Mouse (Mus musculus) G1E (cell line): ENCODE data around the gene Plaur. TPM values are rescaled to one million over a fixed set of nuclear protein-coding genes. Genes with fewer than 3 reads are reported as not detected.

Source experiments
- ATAC-seq: 2 replicates; pipeline ENCODE4 v1.8.0; 2016; ENCODE audit warnings: mild to moderate bottlenecking; ENCODE audit not compliant: insufficient number of reproducible peaks, poor library complexity, low FRiP score, severe bottlenecking; ENCODE audit errors: extremely low read depth
- DNase-seq: peaks from one replicate; pipeline ENCODE4 v3.0.0; 2012; ENCODE audit warnings: low spot score
- H3K27me3 ChIP-seq: 2 replicates; pipeline ENCODE4 v1.6.1; 2012; ENCODE audit warnings: mild to moderate bottlenecking, low read length, inconsistent platforms; ENCODE audit not compliant: insufficient read depth
- H3K36me3 ChIP-seq: replicated peaks from 2 replicates; pipeline ENCODE3; 2012; ENCODE audit warnings: mild to moderate bottlenecking, inconsistent platforms
- H3K4me1 ChIP-seq: 2 replicates; pipeline ENCODE4 v1.6.1; 2012; ENCODE audit warnings: low read depth, low read length, inconsistent platforms, mixed read lengths; ENCODE audit not compliant: insufficient read depth
- H3K4me3 ChIP-seq: 2 replicates; pipeline ENCODE4 v1.5.1; 2012; ENCODE audit warnings: low read depth, mild to moderate bottlenecking, inconsistent platforms, low read length, moderate library complexity, mixed read lengths
- H3K9me3 ChIP-seq: replicated peaks from 2 replicates; pipeline ENCODE4 v1.6.1; 2012; ENCODE audit warnings: inconsistent platforms
- CTCF ChIP-seq: IDR thresholded peaks from 2 replicates; pipeline ENCODE4 v1.5.1; 2012; ENCODE audit warnings: low read depth, low read length, inconsistent platforms, mixed read lengths
- GATA1 ChIP-seq: IDR thresholded peaks from 2 replicates; pipeline ENCODE4 v1.6.1; 2012; ENCODE audit warnings: borderline replicate concordance, low read length, inconsistent platforms, mixed read lengths
- GATA2 ChIP-seq: IDR thresholded peaks from 2 replicates; pipeline ENCODE4 v1.6.1; 2012; ENCODE audit warnings: low read depth, low read length, inconsistent platforms, borderline replicate concordance
- POLR2AphosphoS5 ChIP-seq: IDR thresholded peaks from 2 replicates; pipeline ENCODE4 v1.6.1; 2012; ENCODE audit warnings: low read depth, low read length, inconsistent platforms; ENCODE audit not compliant: insufficient replicate concordance
- TAL1 ChIP-seq: conservative IDR thresholded peaks from 2 replicates; pipeline ENCODE4 v1.6.1; 2012; ENCODE audit warnings: low read depth, low read length, inconsistent platforms, mixed read lengths
- polyA plus RNA-seq: library from polyadenylated mRNA; stranded (reverse); fragments of >175 nt; gene quantifications from 2 replicates; pipeline ENCODE4 v1.2.3, GENCODE M21; 2012
- total RNA-seq, 2 experiments: library from RNA; stranded (forward) in 1 of 2; stranded (reverse) in 1 of 2; fragments of 200-1000 nt in 1 of 2; fragments of >200 nt in 1 of 2; fragmentation: Nextera tagmentation in 1 of 2; gene quantifications; 2 replicates each; pipeline ENCODE4 v1.2.3; 2014 to 2017

The Plaur gene
- total and polyA plus RNA-seq, 3 experiments = 0.11 to 0.17 TPM; not detected in 1

- Histone ChIP-seq H3K9me3 (no peaks in the 10 kb centered on the region), H3K27me3 (peaks cover 13% of the 10 kb centered on the region), H3K4me1 (no peaks in the 10 kb centered on the region), H3K36me3 (no peaks in the 10 kb centered on the region), H3K4me3 (no peak overlapping the region)
- no peak for TF ChIP-seq CTCF
- no peak for TF ChIP-seq GATA1
- TF ChIP-seq TAL1 = no peak
- TF ChIP-seq GATA2 = no peak
- TF ChIP-seq POLR2AphosphoS5 = no peak
- no peak for ATAC-seq
- no peak for DNase-seq
These were observed 5.6 kb downstream of the Plaur start for GRCm38 (mm10) chr7:24467886-24468285.

DNA sequence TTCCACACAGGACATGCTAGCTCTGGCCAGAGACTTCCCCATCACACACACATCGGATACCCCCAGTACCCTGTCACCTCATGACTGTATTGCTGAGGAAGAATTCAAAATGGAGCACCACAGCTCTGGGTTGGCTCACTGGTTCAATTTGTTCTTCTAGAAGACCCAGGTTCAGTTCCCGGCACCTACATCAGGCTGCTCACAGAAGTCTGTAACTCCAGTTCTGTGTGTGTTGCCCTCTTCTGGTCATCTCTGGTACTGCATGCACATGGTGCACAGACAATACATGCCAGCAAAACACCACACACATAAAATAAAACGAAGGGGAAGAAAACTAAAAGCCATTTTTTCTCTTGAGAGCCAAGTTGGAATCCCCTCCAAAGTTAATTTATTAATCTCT lies 6.8 kb downstream of the Plaur start:
- TF ChIP-seq TAL1 (no peak), CTCF (peak; percentile 42; the same call in 1 of the 2 replicates)
- ATAC-seq = no peak
- Histone ChIP-seq H3K27me3 (peaks cover 12% of the 10 kb centered on the region), H3K4me1 (no peaks in the 10 kb centered on the region; the same call in 1 of the 2 replicates), H3K4me3 (no peak overlapping the region), H3K9me3 (no peaks in the 10 kb centered on the region), H3K36me3 (no peaks in the 10 kb centered on the region)
- DNase-seq = no peak

DNA sequence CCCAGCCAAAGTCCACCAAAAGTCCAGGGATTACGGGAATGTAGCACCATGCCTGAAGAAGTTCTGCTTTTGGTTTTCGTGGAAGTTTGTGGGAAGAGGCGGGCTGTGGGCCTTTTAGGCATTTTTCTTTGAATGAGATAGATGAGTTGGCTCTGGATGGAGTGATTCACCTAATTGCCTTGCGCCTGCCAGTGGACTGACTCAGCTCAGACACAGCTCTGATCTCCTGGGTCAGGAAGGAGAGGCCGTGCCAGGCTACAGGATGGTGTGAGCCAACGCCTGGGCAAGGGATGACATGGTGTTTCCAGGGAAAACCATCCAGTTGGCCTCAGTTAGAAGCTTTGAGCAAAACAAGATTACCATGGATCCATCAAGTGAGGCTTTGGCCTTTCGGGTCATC lies 8.1 kb downstream of the Plaur start:
- DNase-seq (no peak), ATAC-seq (no peak)
- H3K4me3 ChIP-seq = no peak overlapping the region
- H3K4me1 ChIP-seq = no peaks in the 10 kb centered on the region; the same call in 1 of the 2 replicates
- peaks cover 10% of the 10 kb centered on the region; the same call in 1 of the 2 replicates for H3K27me3 ChIP-seq
- TF ChIP-seq GATA1 = no peak
- no peak for TF ChIP-seq GATA2
- no peak for TF ChIP-seq TAL1
- no peak for TF ChIP-seq CTCF
- no peaks in the 10 kb centered on the region for H3K9me3 ChIP-seq
- H3K36me3 ChIP-seq = no peaks in the 10 kb centered on the region

- no peak for DNase-seq
- TF ChIP-seq POLR2AphosphoS5 (no peak), CTCF (no peak), TAL1 (no peak), GATA1 (no peak), GATA2 (no peak)
- Histone ChIP-seq H3K27me3 (peaks cover 6% of the 10 kb centered on the region; the same call in 1 of the 2 replicates), H3K4me1 (no peaks in the 10 kb centered on the region; the same call in 1 of the 2 replicates), H3K36me3 (no peaks in the 10 kb centered on the region), H3K9me3 (no peaks in the 10 kb centered on the region), H3K4me3 (no peak overlapping the region)
- no peak for ATAC-seq
These were observed 10.2 kb downstream of the Plaur start for GRCm38 (mm10) chr7:24472442-24472841.

DNA sequence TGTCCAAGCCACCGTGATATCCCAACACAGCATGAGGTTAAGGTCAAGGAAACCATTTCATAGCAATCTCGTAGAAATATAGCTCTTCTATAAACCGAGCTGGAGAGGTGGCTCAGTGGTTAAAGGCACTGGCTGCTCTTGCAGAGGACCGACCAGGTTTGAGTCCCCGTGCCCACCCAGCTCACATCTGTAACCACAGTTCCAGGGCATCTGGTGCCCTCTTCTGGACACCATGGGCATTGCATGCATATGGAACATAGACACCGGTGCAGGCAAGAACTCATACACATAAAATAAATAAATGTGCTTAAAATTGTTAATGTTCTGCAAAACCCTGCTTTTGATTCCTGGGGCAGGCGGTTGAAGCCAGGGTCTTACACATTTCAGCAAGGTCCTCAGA lies 10.7 kb downstream of the Plaur start:
- Histone ChIP-seq H3K36me3 (no peaks in the 10 kb centered on the region), H3K4me1 (no peaks in the 10 kb centered on the region; the same call in 1 of the 2 replicates), H3K9me3 (0 out of 2 replicates have a peak, but pooled peaks cover 2% of the 10 kb centered on the region), H3K27me3 (peaks cover 5% of the 10 kb centered on the region), H3K4me3 (no peak overlapping the region)
- no peak for TF ChIP-seq TAL1
- TF ChIP-seq CTCF = peak; percentile 85
- TF ChIP-seq GATA1 = no peak
- no peak for TF ChIP-seq GATA2
- no peak for TF ChIP-seq POLR2AphosphoS5
- DNase-seq (no peak), ATAC-seq (no peak)

GRCm38 (mm10) chr7:24473913-24474529 lies 11.7 kb downstream of the Plaur start:
- Histone ChIP-seq H3K36me3 (no peaks in the 10 kb centered on the region), H3K4me1 (no peaks in the 10 kb centered on the region; the same call in 1 of the 2 replicates)
- ATAC-seq = no peak; the same call in 1 of the 2 replicates

More at GRCm38 (mm10) chr7:24473913-24474529, 11.7 kb downstream of the Plaur start:
- no peak overlapping the region for H3K4me3 ChIP-seq
- DNase-seq = peak; percentile 63
- H3K9me3 ChIP-seq = 0 out of 2 replicates have a peak, but pooled peaks cover 2% of the 10 kb centered on the region
- TF ChIP-seq GATA2 (no peak), TAL1 (no peak), GATA1 (no peak), CTCF (peak; percentile 93), POLR2AphosphoS5 (no peak)
- peaks cover 4% of the 10 kb centered on the region for H3K27me3 ChIP-seq
